Mouse (Mus musculus): ENCODE data around the gene Ddn.

DNA sequence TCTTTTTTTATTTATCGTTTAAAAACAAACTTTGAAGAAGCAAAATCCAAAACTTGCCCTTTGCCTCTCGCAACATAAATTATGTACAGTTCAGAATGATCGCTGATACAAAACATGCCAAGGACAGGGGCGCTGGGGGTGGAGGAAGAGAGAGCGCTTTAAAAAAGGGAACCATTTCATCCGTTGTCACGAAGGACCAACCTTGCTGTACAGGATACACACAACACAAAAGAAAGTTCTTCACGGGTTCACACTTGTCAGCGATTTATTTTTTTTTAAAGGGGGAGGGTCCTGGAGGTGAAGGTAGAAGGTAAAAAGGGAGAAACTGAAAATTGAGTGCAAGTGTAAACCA lies 22.4 kb upstream of the Ddn start:
- no peak for TF ChIP-seq POLR2A (IDR thresholded peaks at IDR 0.05; ENCODE audit: insufficient read depth, low read depth, low read length)
- no peak for TF ChIP-seq CTCF (IDR thresholded peaks at IDR 0.05; ENCODE audit: insufficient read depth, low read depth, low read length)

Data from olfactory bulb, adult 2 months (tissue).